Mouse (Mus musculus) heart, embryonic 10.5 days (tissue): Measurements from ENCODE around the gene Gm26897. TPM values are rescaled to one million over a fixed set of nuclear protein-coding genes. Genes with fewer than 3 reads are reported as not detected.
A peak's percentile ranks its signal among the peaks of the same experiment; 100 is the strongest.

Source experiments
- DNase-seq: peaks from one replicate; pipeline ENCODE4 v3.0.0-alpha.2; 2017; ENCODE audit warnings: low spot score
- H3K27ac ChIP-seq: fragments of 300-500 bp; sonication (generic); 2 replicates; pipeline ENCODE4 v1.5.1; 2016; ENCODE audit warnings: mild to moderate bottlenecking
- H3K27me3 ChIP-seq: fragments of 300-500 bp; sonication (generic); 2 replicates; pipeline ENCODE4 v1.6.1; 2016; ENCODE audit warnings: mild to moderate bottlenecking; ENCODE audit not compliant: poor library complexity, insufficient read depth, severe bottlenecking
- H3K36me3 ChIP-seq: fragments of 300-500 bp; sonication (generic); 2 replicates; pipeline ENCODE4 v1.6.1; 2016; ENCODE audit warnings: mild to moderate bottlenecking, moderate library complexity
- H3K4me1 ChIP-seq: fragments of 300-500 bp; sonication (generic); 2 replicates; pipeline ENCODE4 v1.6.1; 2016; ENCODE audit warnings: mild to moderate bottlenecking
- H3K4me3 ChIP-seq: fragments of 300-500 bp; sonication (generic); 2 replicates; pipeline ENCODE4 v1.5.1; 2016; ENCODE audit warnings: mild to moderate bottlenecking, moderate library complexity
- H3K9me3 ChIP-seq: fragments of 300-500 bp; sonication (generic); 2 replicates; pipeline ENCODE4 v1.6.1; 2016; ENCODE audit warnings: mild to moderate bottlenecking, moderate library complexity
- WGBS: fragments of 180-500 bp; shearing (Covaris S2); methylation state at CpG from one replicate; pipeline ENCODE4 v1.1.7; 2016; 5-methylcytosine and 5-hydroxymethylcytosine counted together
- polyA plus RNA-seq: library from polyadenylated mRNA; unstranded; fragments of >200 nt; fragmentation: Nextera tagmentation; extraction: Ambion mirVana; gene quantifications from 2 replicates; pipeline ENCODE4 v1.2.1, GENCODE M21; 2016

Gene Gm26897
- polyA plus RNA-seq, 1 experiment from 2014 or later = not detected

GRCm38 (mm10) chr5:111760721-111761480 lies 27.2 kb downstream of the Gm26897 start:
- DNase-seq = no peak
- H3K4me1 ChIP-seq = peaks cover 40% of the 10 kb centered on the region
- peaks cover 20% of the 10 kb centered on the region; the same call in 1 of the 2 replicates for H3K27me3 ChIP-seq
- 13% methylated on average over 10 of the region's 10 CpGs for WGBS
- no peaks in the 10 kb centered on the region for H3K9me3 ChIP-seq
- H3K4me3 ChIP-seq = peak overlapping the region; percentile 58
- H3K36me3 ChIP-seq = peaks cover 5% of the 10 kb centered on the region
- peak overlapping the region; percentile 88 for H3K27ac ChIP-seq

GRCm38 (mm10) chr5:111761574-111761973 lies 27.9 kb downstream of the Gm26897 start:
- H3K27ac ChIP-seq = peak overlapping the region; percentile 88
- H3K4me3 ChIP-seq = peak overlapping the region; percentile 58
- no peaks in the 10 kb centered on the region for H3K9me3 ChIP-seq
- peak; percentile 88 for DNase-seq
- peaks cover 40% of the 10 kb centered on the region for H3K4me1 ChIP-seq
- under 1% methylated on average over 12 of the region's 12 CpGs for WGBS
- peaks cover 5% of the 10 kb centered on the region for H3K36me3 ChIP-seq
- H3K27me3 ChIP-seq = peaks cover 20% of the 10 kb centered on the region

- WGBS = 3% methylated on average over 17 of the region's 17 CpGs
- peaks cover 5% of the 10 kb centered on the region for H3K36me3 ChIP-seq
- peak overlapping the region; percentile 58 for H3K4me3 ChIP-seq
- DNase-seq = peak; percentile 88
- peak overlapping the region; percentile 88 for H3K27ac ChIP-seq
- H3K27me3 ChIP-seq = peaks cover 25% of the 10 kb centered on the region
- no peaks in the 10 kb centered on the region for H3K9me3 ChIP-seq
- H3K4me1 ChIP-seq = peaks cover 40% of the 10 kb centered on the region
Measured at GRCm38 (mm10) chr5:111762085-111762484, 28.4 kb downstream of the Gm26897 start.

GRCm38 (mm10) chr5:111765671-111766290 lies 32.1 kb downstream of the Gm26897 start:
- H3K4me3 ChIP-seq = no peak overlapping the region
- no peak overlapping the region for H3K27ac ChIP-seq
- H3K9me3 ChIP-seq = no peaks in the 10 kb centered on the region
- no peaks in the 10 kb centered on the region for H3K36me3 ChIP-seq
- no peak for DNase-seq
- H3K4me1 ChIP-seq = peaks cover 49% of the 10 kb centered on the region
- H3K27me3 ChIP-seq = peaks cover 42% of the 10 kb centered on the region
- WGBS = 69% methylated on average over 15 of the region's 15 CpGs

GRCm38 (mm10) chr5:111766696-111767095 lies 33.0 kb downstream of the Gm26897 start:
- H3K9me3 ChIP-seq = no peaks in the 10 kb centered on the region
- H3K36me3 ChIP-seq = no peaks in the 10 kb centered on the region
- H3K27me3 ChIP-seq = peaks cover 42% of the 10 kb centered on the region
- no peak for DNase-seq
- no peak overlapping the region for H3K4me3 ChIP-seq
- H3K4me1 ChIP-seq = peaks cover 46% of the 10 kb centered on the region
- 76% methylated on average over 4 of the region's 4 CpGs for WGBS
- no peak overlapping the region for H3K27ac ChIP-seq

- Histone ChIP-seq H3K4me1 (peaks cover 45% of the 10 kb centered on the region), H3K27me3 (peaks cover 22% of the 10 kb centered on the region; the same call in 1 of the 2 replicates), H3K9me3 (no peaks in the 10 kb centered on the region), H3K36me3 (no peaks in the 10 kb centered on the region), H3K27ac (peak overlapping the region; percentile 85), H3K4me3 (peak overlapping the region; percentile 41)
- no peak for DNase-seq
- 7% methylated on average over 15 of the region's 15 CpGs for WGBS
Measured at GRCm38 (mm10) chr5:111770266-111770665, 36.5 kb downstream of the Gm26897 start.

- DNase-seq = no peak
- H3K27me3 ChIP-seq = peaks cover 17% of the 10 kb centered on the region
- no peaks in the 10 kb centered on the region for H3K36me3 ChIP-seq
- no peak overlapping the region for H3K4me3 ChIP-seq
- peak overlapping the region; percentile 75 for H3K27ac ChIP-seq
- H3K4me1 ChIP-seq = peaks cover 45% of the 10 kb centered on the region
- no peaks in the 10 kb centered on the region for H3K9me3 ChIP-seq
- WGBS = 33% methylated on average over 8 of the region's 8 CpGs
Measured at GRCm38 (mm10) chr5:111772127-111772526, 38.4 kb downstream of the Gm26897 start.

- Histone ChIP-seq H3K27ac (peak overlapping the region; percentile 75), H3K9me3 (no peaks in the 10 kb centered on the region), H3K4me1 (peaks cover 50% of the 10 kb centered on the region), H3K4me3 (no peak overlapping the region), H3K36me3 (no peaks in the 10 kb centered on the region), H3K27me3 (peaks cover 11% of the 10 kb centered on the region)
- 54% methylated on average over 13 of the region's 13 CpGs for WGBS
- DNase-seq = no peak
Measured at GRCm38 (mm10) chr5:111772591-111773406, 39.1 kb downstream of the Gm26897 start.

GRCm38 (mm10) chr5:111773407-111773733 lies 39.6 kb downstream of the Gm26897 start:
- 60% methylated on average over 5 of the region's 5 CpGs for WGBS
- Histone ChIP-seq H3K9me3 (no peaks in the 10 kb centered on the region), H3K4me3 (no peak overlapping the region), H3K27me3 (peaks cover 11% of the 10 kb centered on the region), H3K4me1 (peaks cover 56% of the 10 kb centered on the region), H3K36me3 (no peaks in the 10 kb centered on the region), H3K27ac (peak overlapping the region; percentile 75; the same call in 1 of the 2 replicates)
- DNase-seq = no peak

GRCm38 (mm10) chr5:111776246-111776645 lies 42.5 kb downstream of the Gm26897 start:
- Histone ChIP-seq H3K4me3 (no peak overlapping the region), H3K27ac (no peak overlapping the region), H3K36me3 (no peaks in the 10 kb centered on the region), H3K27me3 (no peaks in the 10 kb centered on the region; the same call in 1 of the 2 replicates), H3K4me1 (peaks cover 37% of the 10 kb centered on the region), H3K9me3 (no peaks in the 10 kb centered on the region)
- DNase-seq = no peak
- 82% methylated on average over 6 of the region's 6 CpGs for WGBS

GRCm38 (mm10) chr5:111778093-111778492 lies 44.4 kb downstream of the Gm26897 start:
- H3K27me3 ChIP-seq = peaks cover 2% of the 10 kb centered on the region
- DNase-seq = no peak
- peaks cover 23% of the 10 kb centered on the region for H3K4me1 ChIP-seq
- H3K4me3 ChIP-seq = no peak overlapping the region
- WGBS = 68% methylated on average over 5 of the region's 5 CpGs
- no peaks in the 10 kb centered on the region for H3K36me3 ChIP-seq
- no peak overlapping the region for H3K27ac ChIP-seq
- no peaks in the 10 kb centered on the region for H3K9me3 ChIP-seq

GRCm38 (mm10) chr5:111779776-111780485 lies 46.2 kb downstream of the Gm26897 start:
- Histone ChIP-seq H3K4me3 (no peak overlapping the region), H3K36me3 (no peaks in the 10 kb centered on the region), H3K4me1 (peaks cover 11% of the 10 kb centered on the region; the same call in 1 of the 2 replicates), H3K27me3 (peaks cover 8% of the 10 kb centered on the region), H3K9me3 (no peaks in the 10 kb centered on the region), H3K27ac (no peak overlapping the region)
- DNase-seq = no peak
- WGBS = 86% methylated on average over 10 of the region's 10 CpGs
